Mouse (Mus musculus) urinary bladder, postnatal 10 days (tissue): ENCODE data around the gene Krt25.

Source experiments
- DNase-seq: peaks from one replicate; pipeline ENCODE4 v3.0.0; 2022; ENCODE audit warnings: low spot score

Gene Krt25

DNA sequence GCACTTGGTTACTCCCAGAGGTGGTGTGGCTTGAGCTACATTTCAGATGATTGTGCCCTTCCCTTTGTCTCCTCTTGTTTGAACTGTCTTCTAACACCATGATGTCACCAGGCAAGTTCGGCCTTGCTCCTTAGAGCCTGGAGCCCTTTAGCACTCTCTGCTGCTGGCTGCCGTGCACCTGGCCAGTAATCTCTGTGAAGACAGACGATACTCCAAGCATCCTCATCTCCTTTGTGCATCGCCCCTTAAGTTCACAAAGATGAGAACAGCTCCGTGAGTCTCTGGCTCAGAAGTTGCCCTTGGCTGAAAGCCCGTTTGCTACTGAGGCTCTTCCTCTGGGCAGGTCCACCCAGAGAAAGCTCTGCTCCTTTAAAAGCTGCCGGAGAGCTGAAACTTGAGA, 46.0 kb downstream of the Krt25 start:
- DNase-seq: no peak

DNA sequence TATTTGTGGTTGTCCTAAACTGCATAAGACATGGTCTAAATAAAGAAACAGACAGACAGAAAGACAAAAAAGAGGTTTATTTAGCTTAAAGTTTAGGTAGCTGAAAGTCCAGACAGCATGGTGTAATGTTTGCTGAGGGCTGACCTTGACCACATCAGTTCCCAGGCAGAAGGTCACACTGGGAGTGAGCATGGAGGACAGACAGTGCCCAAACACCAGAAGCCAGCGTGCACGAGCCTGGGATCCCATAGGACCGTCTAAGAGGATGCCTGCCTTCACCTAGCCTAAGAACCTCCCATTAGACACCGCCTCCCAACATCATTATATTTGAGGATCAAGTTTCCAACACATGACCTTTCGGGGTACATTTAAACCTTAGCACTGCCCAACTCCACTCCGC, 47.1 kb downstream of the Krt25 start:
- DNase-seq: no peak

DNA sequence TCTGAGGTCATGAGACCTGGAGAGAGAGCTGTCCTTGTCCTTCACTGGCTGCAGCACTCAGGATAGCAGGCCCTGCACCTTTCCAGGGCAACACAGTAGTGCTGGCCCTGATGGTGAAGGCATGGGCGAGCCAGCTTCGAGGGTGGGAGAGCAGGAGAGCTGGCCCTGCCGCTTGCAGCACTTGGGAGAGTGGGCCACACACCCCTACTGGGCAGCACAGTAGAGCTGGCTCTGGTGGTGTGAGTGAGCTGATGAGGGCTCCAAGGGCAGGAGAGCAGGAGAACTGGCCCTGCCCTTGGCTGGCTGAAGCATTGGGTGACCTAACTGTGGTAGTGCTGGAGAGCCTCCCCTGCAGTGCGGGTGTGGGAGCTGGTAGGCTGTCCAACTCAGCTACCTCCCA, 50.0 kb downstream of the Krt25 start:
- DNase-seq: no peak

DNA sequence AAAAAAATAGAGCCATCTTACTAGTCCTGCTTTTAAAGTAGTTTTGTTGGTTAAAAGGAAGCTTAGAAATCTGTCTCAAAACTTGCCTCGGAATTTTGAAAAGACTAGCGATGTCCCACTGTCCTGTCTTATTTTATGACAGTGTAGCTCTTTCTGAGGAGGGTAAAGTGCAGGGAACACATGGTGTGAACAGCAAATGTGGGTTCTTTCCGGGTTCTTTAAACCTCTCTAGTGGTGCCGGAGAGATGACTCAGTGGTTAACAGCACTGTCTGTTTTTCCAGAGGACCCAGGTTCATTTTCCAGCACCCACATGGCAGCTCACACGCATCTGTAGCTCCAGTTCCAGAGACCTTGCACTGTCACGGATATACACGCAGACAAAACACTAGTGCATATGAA, 53.6 kb downstream of the Krt25 start:
- DNase-seq: no peak

DNA sequence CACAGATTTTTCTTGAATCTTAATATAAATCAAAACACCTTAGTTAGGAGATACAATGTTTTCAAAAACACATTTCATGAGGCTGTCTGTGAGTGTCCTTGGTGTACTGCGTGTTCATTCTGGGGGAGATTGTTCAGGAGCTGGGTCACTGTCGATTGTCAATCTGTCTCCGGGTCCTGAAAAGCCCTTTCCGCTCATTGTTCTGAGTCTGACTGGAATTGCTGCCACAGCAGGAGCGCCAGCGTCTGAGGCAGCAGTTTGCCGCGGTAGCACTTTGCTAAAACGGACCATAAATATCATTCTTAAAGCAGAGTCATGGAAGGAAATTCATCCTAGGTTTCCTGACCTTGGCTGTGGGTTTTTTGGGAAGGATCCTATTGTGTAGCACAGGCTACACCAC, 57.0 kb downstream of the Krt25 start:
- DNase-seq: no peak
